Mouse (Mus musculus) MEL (cell line): ENCODE results near the gene Zfp651.

Experiments
- CTCF ChIP-seq, 3 experiments: IDR thresholded peaks in 2 of 3; conservative IDR thresholded peaks in 1 of 3; 2 replicates each; pipeline ENCODE4 v1.5.1; 2011 to 2012; ENCODE audit warnings: low read length in 3 of 3, low read depth in 2 of 3, mild to moderate bottlenecking in 2 of 3, improper control_type of control experiment in 1 of 3, inconsistent platforms in 1 of 3, mixed read lengths in 1 of 3, moderate library complexity in 1 of 3; ENCODE audit not compliant: control insufficient read depth in 1 of 3, insufficient read depth in 1 of 3, poor library complexity in 1 of 3, severe bottlenecking in 1 of 3
- E2F4 ChIP-seq: IDR thresholded peaks from 2 replicates; pipeline ENCODE4 v1.6.1; 2011; ENCODE audit warnings: low read depth, low read length, improper control_type of control experiment, borderline replicate concordance
- EP300 ChIP-seq, 2 experiments: IDR thresholded peaks; 2 replicates each; pipeline ENCODE4 v1.6.1; 2011; ENCODE audit warnings: improper control_type of control experiment in 2 of 2, low read length in 2 of 2, low read depth in 1 of 2, mild to moderate bottlenecking in 1 of 2
- HCFC1 ChIP-seq: IDR thresholded peaks from 2 replicates; pipeline ENCODE4 v1.6.1; 2012; ENCODE audit warnings: low read depth, mild to moderate bottlenecking, inconsistent platforms, low read length, improper control_type of control experiment, moderate library complexity
- MYB ChIP-seq: IDR thresholded peaks from 2 replicates; pipeline ENCODE4 v1.6.1; 2011; ENCODE audit warnings: mild to moderate bottlenecking, low read depth, low read length, improper control_type of control experiment
- POLR2A ChIP-seq, 2 experiments: IDR thresholded peaks; 2 replicates each; pipeline ENCODE4 v1.6.1; 2011 to 2012; ENCODE audit warnings: low read length in 2 of 2, mild to moderate bottlenecking in 2 of 2, control low read depth in 1 of 2, improper control_type of control experiment in 1 of 2, low read depth in 1 of 2, moderate library complexity in 1 of 2; ENCODE audit not compliant: control insufficient read depth in 1 of 2, insufficient read depth in 1 of 2, poor library complexity in 1 of 2
- TAL1 ChIP-seq: IDR thresholded peaks from 2 replicates; pipeline ENCODE4 v1.6.1; 2012; ENCODE audit warnings: mild to moderate bottlenecking, inconsistent platforms, low read length, moderate library complexity, mixed read lengths
- TBP ChIP-seq: IDR thresholded peaks from 2 replicates; pipeline ENCODE4 v1.8.0; 2011; ENCODE audit warnings: low read depth, low read length, improper control_type of control experiment

- TF ChIP-seq POLR2A (IDR thresholded peaks at IDR 0.05; ENCODE audit: control insufficient read depth in 1 of 2, insufficient read depth in 1 of 2, low read depth in 1 of 2, low read length in 2 of 2, poor library complexity in 1 of 2) (no peak), MYB (no peak), TBP (no peak), CTCF (IDR thresholded peaks at IDR 0.05 in 2 of 3, conservative IDR thresholded peaks at IDR 0.05 in 1 of 3; ENCODE audit: control insufficient read depth in 1 of 3, insufficient read depth in 1 of 3, low read depth in 2 of 3, low read length in 3 of 3, poor library complexity in 1 of 3, severe bottlenecking in 1 of 3) (no peak), E2F4 (no peak), EP300 (IDR thresholded peaks at IDR 0.05; ENCODE audit: low read depth in 1 of 2, low read length in 2 of 2) (no peak), TAL1 (no peak), HCFC1 (no peak)
Measured at GRCm38 (mm10) chr9:121797722-121798121, 38.6 kb downstream of the Zfp651 start.
